Mouse (Mus musculus) MEL (cell line): Measurements from ENCODE around the gene Spns2. TPM values are rescaled to one million over a fixed set of nuclear protein-coding genes. Genes with fewer than 3 reads are reported as not detected.

Experiments used
- DNase-seq: peaks from one replicate; pipeline ENCODE4 v3.0.0; 2011; ENCODE audit warnings: low read depth, low spot score
- H3K27ac ChIP-seq: 2 replicates; pipeline ENCODE4 v1.5.1; 2012; ENCODE audit warnings: low read depth, mild to moderate bottlenecking, control low read depth, low read length, moderate library complexity; ENCODE audit not compliant: control insufficient read depth
- H3K27me3 ChIP-seq, 2 experiments: fragments of 150-350 bp in 1 of 2; sonication (generic) in 1 of 2; 2 replicates each; pipeline ENCODE4 v1.6.1; 2012; ENCODE audit warnings: low read length in 2 of 2, mild to moderate bottlenecking in 2 of 2, improper control_type of control experiment in 1 of 2, moderate library complexity in 1 of 2; ENCODE audit not compliant: insufficient read depth in 2 of 2, control insufficient read depth in 1 of 2
- H3K36me3 ChIP-seq, 2 experiments: 2 replicates each; pipeline ENCODE4 v1.6.1; 2012 to 2014; ENCODE audit warnings: low read length in 2 of 2, improper control_type of control experiment in 1 of 2, inconsistent platforms in 1 of 2, mild to moderate bottlenecking in 1 of 2; ENCODE audit not compliant: insufficient read depth in 2 of 2, control insufficient read depth in 1 of 2
- H3K4me1 ChIP-seq, 2 experiments: fragments of 150-350 bp in 1 of 2; sonication (generic) in 1 of 2; 2 replicates each; pipeline ENCODE4 v1.6.1; 2012; ENCODE audit warnings: low read length in 2 of 2, improper control_type of control experiment in 1 of 2, mild to moderate bottlenecking in 1 of 2; ENCODE audit not compliant: insufficient read depth in 2 of 2, control insufficient read depth in 1 of 2
- H3K4me3 ChIP-seq, 2 experiments: fragments of 150-350 bp in 1 of 2; sonication (generic) in 1 of 2; 2 replicates each; pipeline ENCODE4 v1.5.1; 2012; ENCODE audit warnings: low read depth in 2 of 2, low read length in 2 of 2, mild to moderate bottlenecking in 2 of 2, moderate library complexity in 2 of 2, control low read depth in 1 of 2, improper control_type of control experiment in 1 of 2; ENCODE audit not compliant: control insufficient read depth in 1 of 2, insufficient read depth in 1 of 2
- H3K79me2 ChIP-seq: 2 replicates; pipeline ENCODE4 v1.6.1; 2012; ENCODE audit warnings: mild to moderate bottlenecking, low read length, moderate library complexity; ENCODE audit not compliant: control insufficient read depth, poor library complexity, insufficient read depth
- H3K9ac ChIP-seq: 2 replicates; pipeline ENCODE4 v1.6.1; 2012; ENCODE audit warnings: low read depth, mild to moderate bottlenecking, control low read depth, low read length, moderate library complexity; ENCODE audit not compliant: control insufficient read depth, poor library complexity, severe bottlenecking
- H3K9me3 ChIP-seq: fragments of 150-350 bp; sonication (generic); replicated peaks from 2 replicates; pipeline ENCODE4 v1.6.1; 2012; ENCODE audit warnings: mild to moderate bottlenecking, low read length, improper control_type of control experiment, moderate library complexity; ENCODE audit not compliant: insufficient read depth
- BHLHE40 ChIP-seq: IDR thresholded peaks from 2 replicates; pipeline ENCODE4 v1.6.1; 2012; ENCODE audit warnings: low read depth, mild to moderate bottlenecking, inconsistent platforms, low read length, improper control_type of control experiment, borderline replicate concordance
- CTCF ChIP-seq, 3 experiments: IDR thresholded peaks in 2 of 3; conservative IDR thresholded peaks in 1 of 3; 2 replicates each; pipeline ENCODE4 v1.5.1; 2011 to 2012; ENCODE audit warnings: low read length in 3 of 3, low read depth in 2 of 3, mild to moderate bottlenecking in 2 of 3, improper control_type of control experiment in 1 of 3, inconsistent platforms in 1 of 3, mixed read lengths in 1 of 3, moderate library complexity in 1 of 3; ENCODE audit not compliant: control insufficient read depth in 1 of 3, insufficient read depth in 1 of 3, poor library complexity in 1 of 3, severe bottlenecking in 1 of 3
- ELF1 ChIP-seq: IDR thresholded peaks from 2 replicates; pipeline ENCODE4 v1.6.1; 2014; ENCODE audit warnings: low read depth, mild to moderate bottlenecking, inconsistent platforms, low read length, improper control_type of control experiment, moderate library complexity
- EP300 ChIP-seq, 2 experiments: IDR thresholded peaks; 2 replicates each; pipeline ENCODE4 v1.6.1; 2011; ENCODE audit warnings: improper control_type of control experiment in 2 of 2, low read length in 2 of 2, low read depth in 1 of 2, mild to moderate bottlenecking in 1 of 2
- ETS1 ChIP-seq: IDR thresholded peaks from 2 replicates; pipeline ENCODE4 v1.6.1; 2012; ENCODE audit warnings: low read depth, mild to moderate bottlenecking, inconsistent platforms, low read length, improper control_type of control experiment, moderate library complexity
- GABPA ChIP-seq: IDR thresholded peaks from 2 replicates; pipeline ENCODE4 v1.6.1; 2012; ENCODE audit warnings: low read depth, mild to moderate bottlenecking, inconsistent platforms, low read length, improper control_type of control experiment, moderate library complexity
- GATA1 ChIP-seq: IDR thresholded peaks from 2 replicates; pipeline ENCODE4 v1.6.1; 2011; ENCODE audit warnings: low read depth, low read length, improper control_type of control experiment
- KAT2A ChIP-seq: conservative IDR thresholded peaks from 2 replicates; pipeline ENCODE4 v1.6.1; 2012; ENCODE audit warnings: low read depth, low read length, improper control_type of control experiment, inconsistent platforms
- MAFK ChIP-seq: IDR thresholded peaks from 2 replicates; pipeline ENCODE4 v1.6.1; 2011; ENCODE audit warnings: low read depth, mild to moderate bottlenecking, low read length, improper control_type of control experiment, borderline replicate concordance
- MAX ChIP-seq: IDR thresholded peaks from 2 replicates; pipeline ENCODE4 v1.6.1; 2011; ENCODE audit warnings: low read length, improper control_type of control experiment
- MYB ChIP-seq: IDR thresholded peaks from 2 replicates; pipeline ENCODE4 v1.6.1; 2011; ENCODE audit warnings: mild to moderate bottlenecking, low read depth, low read length, improper control_type of control experiment
- NRF1 ChIP-seq: IDR thresholded peaks from 2 replicates; pipeline ENCODE4 v1.6.1; 2014; ENCODE audit warnings: low read depth, mild to moderate bottlenecking, inconsistent platforms, low read length, improper control_type of control experiment, moderate library complexity; ENCODE audit not compliant: poor library complexity, insufficient read depth, severe bottlenecking
- POLR2AphosphoS5 ChIP-seq: IDR thresholded peaks from 2 replicates; pipeline ENCODE4 v1.6.1; 2012; ENCODE audit warnings: low read depth, borderline replicate concordance, mild to moderate bottlenecking, inconsistent platforms, low read length, moderate library complexity, mixed read lengths
- RAD21 ChIP-seq: IDR thresholded peaks from 2 replicates; pipeline ENCODE4 v1.6.1; 2011; ENCODE audit warnings: mild to moderate bottlenecking, low read depth, low read length, improper control_type of control experiment
- RCOR1 ChIP-seq: IDR thresholded peaks from 2 replicates; pipeline ENCODE4 v1.6.1; 2012; ENCODE audit warnings: low read depth, mild to moderate bottlenecking, inconsistent platforms, low read length, improper control_type of control experiment
- SIN3A ChIP-seq: IDR thresholded peaks from 2 replicates; pipeline ENCODE4 v1.6.1; 2012; ENCODE audit warnings: low read length, improper control_type of control experiment, inconsistent platforms
- TCF12 ChIP-seq: IDR thresholded peaks from 2 replicates; pipeline ENCODE4 v1.6.1; 2014; ENCODE audit warnings: low read depth, mild to moderate bottlenecking, inconsistent platforms, low read length, improper control_type of control experiment, moderate library complexity
- USF1 ChIP-seq: IDR thresholded peaks from 2 replicates; pipeline ENCODE4 v1.6.1; 2014; ENCODE audit warnings: low read depth, mild to moderate bottlenecking, inconsistent platforms, low read length, improper control_type of control experiment, moderate library complexity
- USF2 ChIP-seq, 2 experiments: IDR thresholded peaks; 2 replicates each; pipeline ENCODE4 v1.6.1; 2011 to 2012; ENCODE audit warnings: improper control_type of control experiment in 2 of 2, low read length in 2 of 2, borderline replicate concordance in 1 of 2, inconsistent platforms in 1 of 2, low read depth in 1 of 2, mild to moderate bottlenecking in 1 of 2; ENCODE audit not compliant: insufficient read depth in 1 of 2
- ZKSCAN1 ChIP-seq: IDR thresholded peaks from 2 replicates; pipeline ENCODE4 v1.6.1; 2012; ENCODE audit warnings: low read depth, mild to moderate bottlenecking, inconsistent platforms, low read length, improper control_type of control experiment, moderate library complexity
- ZMIZ1 ChIP-seq: IDR thresholded peaks from 2 replicates; pipeline ENCODE4 v1.6.1; 2012; ENCODE audit warnings: low read depth, mild to moderate bottlenecking, inconsistent platforms, low read length, improper control_type of control experiment, moderate library complexity
- ZNF384 ChIP-seq: IDR thresholded peaks from 2 replicates; pipeline ENCODE4 v1.6.1; 2012; ENCODE audit warnings: low read depth, mild to moderate bottlenecking, inconsistent platforms, low read length, improper control_type of control experiment
- polyA plus RNA-seq, 2 experiments: library from polyadenylated mRNA; stranded (reverse) in 1 of 2; unstranded in 1 of 2; fragments of >175 nt in 1 of 2; fragments of >200 nt in 1 of 2; gene quantifications; 2 replicates each; pipeline versions ENCODE4 v1.2.1 to v1.2.4; 2012; ENCODE audit warnings: low replicate concordance in 2 of 2, low read depth in 1 of 2; ENCODE audit not compliant: insufficient read length in 2 of 2, insufficient read depth in 1 of 2, missing spikeins in 1 of 2
- total RNA-seq: library from RNA; depleted of rRNA; stranded (reverse); fragments of 300-350 nt; gene quantifications from 2 replicates; pipeline ENCODE4 v1.2.3, GENCODE M21; 2012

Spns2 gene
- total and polyA plus RNA-seq, 3 experiments, result 0.58 to 3.0 TPM; not detected in 1

DNA sequence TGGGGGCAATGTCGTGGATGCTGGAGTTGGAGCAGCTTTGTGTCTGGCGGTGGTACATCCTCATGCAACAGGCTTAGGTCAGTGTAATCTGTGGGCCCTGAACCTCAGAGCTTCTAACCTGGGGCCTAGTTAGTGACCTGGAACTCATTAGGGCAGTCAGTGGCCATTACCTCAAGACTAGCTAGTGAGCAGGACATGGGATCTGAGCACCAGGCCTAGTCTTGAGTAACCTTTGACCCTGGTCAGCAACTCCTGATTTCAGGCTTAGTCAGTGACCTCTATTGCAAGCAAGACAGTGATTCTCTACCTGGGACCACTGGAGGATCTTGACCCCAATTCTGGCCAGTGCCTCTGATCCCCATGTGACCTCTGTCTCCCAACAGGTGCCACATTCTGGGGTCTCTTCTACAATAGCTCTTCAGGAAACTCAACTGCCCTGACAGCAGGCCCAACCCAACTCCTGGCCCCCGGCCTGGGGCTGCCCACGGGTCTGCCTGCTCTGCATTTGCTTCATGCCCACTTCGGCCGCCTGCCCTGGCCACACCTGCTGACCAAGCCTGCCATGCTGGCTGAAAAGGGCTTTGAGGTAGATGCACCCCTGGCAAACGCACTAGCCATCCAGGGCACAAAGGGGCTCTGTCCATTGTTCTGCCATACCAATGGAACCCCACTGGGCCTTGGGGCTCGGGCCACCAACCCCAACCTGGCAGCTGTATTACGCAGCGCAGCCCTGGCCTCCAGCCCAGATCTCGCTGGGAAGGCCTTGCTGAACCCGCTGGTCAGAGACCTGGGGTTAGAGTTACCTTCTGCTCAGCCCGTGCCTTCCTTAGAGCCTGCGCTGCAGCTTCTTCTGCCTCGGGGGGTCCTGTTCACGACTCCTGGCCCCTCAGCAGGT is 52.7 kb downstream of the Spns2 start:
- no peaks in the 10 kb centered on the region for H3K9me3 ChIP-seq
- H3K4me1 ChIP-seq, result peaks cover 0 to 6% of the 10 kb centered on the region in 2 experiments; a peak in 2 of 4 replicates
- no peaks in the 10 kb centered on the region; a peak in 1 of 4 replicates for H3K27me3 ChIP-seq
- H3K4me3 ChIP-seq, result no peak overlapping the region
- no peak overlapping the region for H3K27ac ChIP-seq
- TF ChIP-seq CTCF (IDR thresholded peaks at IDR 0.05 in 2 of 3, conservative IDR thresholded peaks at IDR 0.05 in 1 of 3; ENCODE audit: control insufficient read depth in 1 of 3, insufficient read depth in 1 of 3, low read depth in 2 of 3, low read length in 3 of 3, poor library complexity in 1 of 3, severe bottlenecking in 1 of 3), result no peak
- TF ChIP-seq KAT2A, result no peak
- no peak for TF ChIP-seq SIN3A
- TF ChIP-seq POLR2AphosphoS5, result no peak
- TF ChIP-seq EP300 (IDR thresholded peaks at IDR 0.05; ENCODE audit: low read depth in 1 of 2, low read length in 2 of 2), result no peak
- TF ChIP-seq RAD21, result no peak
- no peak for TF ChIP-seq ZMIZ1
- TF ChIP-seq ETS1, result no peak
- TF ChIP-seq MYB, result no peak
- TF ChIP-seq RCOR1, result no peak
- no peak for TF ChIP-seq MAX
- TF ChIP-seq NRF1, result no peak
- TF ChIP-seq USF1, result no peak
- TF ChIP-seq TCF12, result no peak
- no peak for TF ChIP-seq MAFK
- TF ChIP-seq ELF1, result no peak
- no peak for TF ChIP-seq ZKSCAN1
- TF ChIP-seq, all 39 proteins: peak for 0
- Histone ChIP-seq H3K9ac (no peak overlapping the region), H3K36me3 (no peaks in the 10 kb centered on the region), H3K79me2 (peaks cover 11% of the 10 kb centered on the region)
- no peak for DNase-seq

DNA sequence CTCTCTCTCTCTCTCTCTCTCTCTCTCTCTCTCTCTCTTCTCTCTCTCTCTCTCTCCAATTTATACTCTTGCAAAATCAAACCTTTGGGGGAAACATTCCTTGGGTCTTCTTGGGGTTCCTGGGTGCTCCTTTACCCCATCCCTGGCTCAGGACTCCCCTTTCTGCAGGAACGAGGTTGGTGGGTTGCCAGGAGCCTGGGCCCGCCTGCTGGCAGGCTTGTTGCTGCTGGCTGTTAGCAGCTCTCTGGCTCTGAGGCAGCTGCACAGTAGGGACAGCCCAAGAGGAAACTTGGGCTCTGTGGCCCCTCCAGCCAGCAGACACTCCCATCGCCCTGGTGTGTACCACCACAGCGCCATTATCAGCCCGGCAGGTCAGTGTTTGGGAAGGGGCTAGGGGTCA is 53.4 kb downstream of the Spns2 start:
- H3K79me2 ChIP-seq, result peaks cover 4% of the 10 kb centered on the region
- TF ChIP-seq POLR2AphosphoS5 (no peak), ZNF384 (no peak), GATA1 (no peak), ZMIZ1 (no peak), GABPA (no peak), BHLHE40 (no peak), ZKSCAN1 (no peak), MAX (no peak), USF2 (IDR thresholded peaks at IDR 0.05; ENCODE audit: borderline replicate concordance in 1 of 2, insufficient read depth in 1 of 2, low read depth in 1 of 2, low read length in 2 of 2) (no peak), ETS1 (no peak), MAFK (no peak)
- H3K9ac ChIP-seq, result no peak overlapping the region
- H3K9me3 ChIP-seq, result no peaks in the 10 kb centered on the region
- no peak for DNase-seq
- no peaks in the 10 kb centered on the region; a peak in 1 of 4 replicates for H3K27me3 ChIP-seq
- H3K27ac ChIP-seq, result no peak overlapping the region
- no peaks in the 10 kb centered on the region for H3K36me3 ChIP-seq
- no peak overlapping the region for H3K4me3 ChIP-seq
- peaks cover 0 to 6% of the 10 kb centered on the region in 2 experiments; a peak in 2 of 4 replicates for H3K4me1 ChIP-seq
